Mouse (Mus musculus): ENCODE results near the gene Pou6f2. TPM values are rescaled to one million over a fixed set of nuclear protein-coding genes. Genes with fewer than 3 reads are reported as not detected.

The Pou6f2 gene
- not detected for polyA plus RNA-seq (2017; shearing (Covaris generic))

GRCm38 (mm10) chr13:18397586-18397985 is at the start of gene Pou6f2:
Pou6f2 (minus strand) TSS chr13:18397686.

